Mouse (Mus musculus) CH12.LX (cell line): Measurements from ENCODE around the gene Dusp10. TPM values are rescaled to one million over a fixed set of nuclear protein-coding genes. Genes with fewer than 3 reads are reported as not detected.
A peak's percentile ranks its signal among the peaks of the same experiment; 100 is the strongest.

ENCODE experiments used
- DNase-seq: peaks from one replicate; pipeline ENCODE4 v3.0.0-alpha.2; 2013; ENCODE audit errors: extremely low read depth
- H3K27ac ChIP-seq: 2 replicates; pipeline ENCODE4 v1.5.1; 2012; ENCODE audit warnings: low read depth, mild to moderate bottlenecking, control low read depth, moderate library complexity; ENCODE audit not compliant: insufficient read depth
- H3K27me3 ChIP-seq: replicated peaks from 2 replicates; pipeline ENCODE3; 2012; ENCODE audit warnings: inconsistent platforms
- H3K36me3 ChIP-seq, 2 experiments: replicated peaks in 1 of 2; 2 replicates each; pipeline versions ENCODE3 to v1.6.1; 2012; ENCODE audit warnings: inconsistent platforms in 1 of 2, low read length in 1 of 2, mild to moderate bottlenecking in 1 of 2, mixed read lengths in 1 of 2, moderate library complexity in 1 of 2; ENCODE audit not compliant: control insufficient read depth in 1 of 2, insufficient read depth in 1 of 2
- H3K4me1 ChIP-seq, 2 experiments: 2 replicates each; pipeline ENCODE4 v1.6.1; 2012; ENCODE audit warnings: inconsistent platforms in 1 of 2, moderate library complexity in 1 of 2; ENCODE audit not compliant: insufficient read depth in 2 of 2, control insufficient read depth in 1 of 2
- H3K4me2 ChIP-seq: 2 replicates; pipeline ENCODE4 v1.6.1; 2012; ENCODE audit warnings: low read depth, mild to moderate bottlenecking, control low read depth; ENCODE audit not compliant: poor library complexity, insufficient read depth, severe bottlenecking
- H3K4me3 ChIP-seq, 3 experiments: fragments of 150-350 bp in 1 of 3; sonication (generic) in 1 of 3; replicated peaks in 1 of 3; 2 replicates each; pipeline versions ENCODE3 to v1.5.1; 2011 to 2012; ENCODE audit warnings: low read depth in 2 of 3, low read length in 2 of 3, mild to moderate bottlenecking in 2 of 3, moderate library complexity in 2 of 3, control low read depth in 1 of 3, improper control_type of control experiment in 1 of 3, inconsistent platforms in 1 of 3, mixed read lengths in 1 of 3; ENCODE audit not compliant: poor library complexity in 1 of 3
- H3K79me2 ChIP-seq: replicated peaks from 2 replicates; pipeline ENCODE4 v1.6.1; 2012; ENCODE audit warnings: mild to moderate bottlenecking, moderate library complexity; ENCODE audit not compliant: control insufficient read depth, poor library complexity, insufficient read depth, severe bottlenecking; ENCODE audit errors: extremely low read depth
- H3K9ac ChIP-seq: 2 replicates; pipeline ENCODE4 v1.6.1; 2012; ENCODE audit warnings: low read depth, mild to moderate bottlenecking, control low read depth, moderate library complexity; ENCODE audit not compliant: insufficient read depth
- H3K9me3 ChIP-seq: replicated peaks from 2 replicates; pipeline ENCODE3; 2012; ENCODE audit warnings: low read length, inconsistent platforms, mixed read lengths
- BHLHE40 ChIP-seq: IDR thresholded peaks from 2 replicates; pipeline ENCODE4 v1.6.1; 2011; ENCODE audit warnings: mild to moderate bottlenecking, low read depth, low read length, improper control_type of control experiment
- E2F4 ChIP-seq: IDR thresholded peaks from 2 replicates; pipeline ENCODE4 v1.6.1; 2011; ENCODE audit warnings: low read depth, low read length, improper control_type of control experiment; ENCODE audit not compliant: insufficient replicate concordance
- EP300 ChIP-seq: IDR thresholded peaks from 2 replicates; pipeline ENCODE4 v1.6.1; 2011; ENCODE audit warnings: low read length, improper control_type of control experiment
- GABPA ChIP-seq: IDR thresholded peaks from 2 replicates; pipeline ENCODE4 v1.6.1; 2012; ENCODE audit warnings: low read depth, low read length, improper control_type of control experiment, inconsistent platforms; ENCODE audit not compliant: insufficient replicate concordance
- JUND ChIP-seq: conservative IDR thresholded peaks from 2 replicates; pipeline ENCODE4 v1.6.1; 2011; ENCODE audit warnings: low read depth, low read length, improper control_type of control experiment
- KAT2A ChIP-seq: IDR thresholded peaks from 2 replicates; pipeline ENCODE4 v1.6.1; 2012; ENCODE audit warnings: low read length, improper control_type of control experiment, inconsistent platforms; ENCODE audit not compliant: insufficient replicate concordance
- MAX ChIP-seq: IDR thresholded peaks from 2 replicates; pipeline ENCODE4 v1.6.1; 2011; ENCODE audit warnings: low read length, improper control_type of control experiment
- MAZ ChIP-seq: IDR thresholded peaks from 2 replicates; pipeline ENCODE4 v1.6.1; 2012; ENCODE audit warnings: low read depth, mild to moderate bottlenecking, inconsistent platforms, low read length, improper control_type of control experiment, moderate library complexity
- MEF2A ChIP-seq: IDR thresholded peaks from 2 replicates; pipeline ENCODE4 v1.6.1; 2014; ENCODE audit warnings: low read depth, mild to moderate bottlenecking, inconsistent platforms, low read length, improper control_type of control experiment, borderline replicate concordance
- MXI1 ChIP-seq: IDR thresholded peaks from 2 replicates; pipeline ENCODE4 v1.6.1; 2011; ENCODE audit warnings: mild to moderate bottlenecking, low read depth, low read length, improper control_type of control experiment
- MYC ChIP-seq: IDR thresholded peaks from 2 replicates; pipeline ENCODE4 v1.6.1; 2011; ENCODE audit warnings: low read depth, mild to moderate bottlenecking, improper control_type of control experiment, low read length
- NELFE ChIP-seq: IDR thresholded peaks from 2 replicates; pipeline ENCODE4 v1.6.1; 2011; ENCODE audit warnings: low read depth, low read length, improper control_type of control experiment
- NRF1 ChIP-seq: IDR thresholded peaks from 2 replicates; pipeline ENCODE4 v1.6.1; 2014; ENCODE audit warnings: low read depth, mild to moderate bottlenecking, inconsistent platforms, low read length, improper control_type of control experiment, moderate library complexity
- POLR2A ChIP-seq: IDR thresholded peaks from 2 replicates; pipeline ENCODE4 v1.6.1; 2011; ENCODE audit warnings: low read depth, mild to moderate bottlenecking, improper control_type of control experiment, low read length
- SMC3 ChIP-seq: IDR thresholded peaks from 2 replicates; pipeline ENCODE4 v1.6.1; 2011; ENCODE audit warnings: low read depth, low read length, improper control_type of control experiment
- TCF12 ChIP-seq: IDR thresholded peaks from 2 replicates; pipeline ENCODE4 v1.6.1; 2014; ENCODE audit warnings: low read depth, mild to moderate bottlenecking, inconsistent platforms, low read length, improper control_type of control experiment
- UBTF ChIP-seq: IDR thresholded peaks from 2 replicates; pipeline ENCODE4 v1.6.1; 2012; ENCODE audit warnings: low read depth, mild to moderate bottlenecking, inconsistent platforms, low read length, improper control_type of control experiment, moderate library complexity
- USF2 ChIP-seq: conservative IDR thresholded peaks from 2 replicates; pipeline ENCODE4 v1.6.1; 2011; ENCODE audit warnings: low read depth, low read length, improper control_type of control experiment
- ZC3H11A ChIP-seq: IDR thresholded peaks from 2 replicates; pipeline ENCODE4 v1.6.1; 2012; ENCODE audit warnings: low read depth, mild to moderate bottlenecking, inconsistent platforms, low read length, improper control_type of control experiment
- dilution Hi-C: fragments of 300-500 bp; cut with MboI; formaldehyde crosslinking; loops from 2 replicates; pipeline ENCODE4 v1.14.3; 2020; ENCODE audit warnings: low sequenced_read_pairs; ENCODE audit not compliant: extremely low pct_unique_long_range_greater_than_20kb, extremely low pct_ligation_motif_present
- in situ Hi-C: fragments of 300-500 bp; cut with MboI; formaldehyde crosslinking; loops from 3 replicates; pipeline ENCODE4 v1.14.3; 2019; ENCODE audit warnings: low sequenced_read_pairs, low pct_ligation_motif_present, low pct_unique_long_range_greater_than_20kb, mixed read lengths
- polyA plus RNA-seq: library from polyadenylated mRNA; unstranded; fragments of >175 nt; gene quantifications from 2 replicates; pipeline ENCODE4 v1.2.1, GENCODE M21; 2012; ENCODE audit warnings: low read depth; ENCODE audit not compliant: insufficient read length
- total RNA-seq, 2 experiments: library from RNA; depleted of rRNA; stranded (reverse); fragments of 300-350 nt in 1 of 2; fragments of >200 nt in 1 of 2; gene quantifications; 2 replicates each; pipeline ENCODE4 v1.2.3; 2012 to 2014

Gene Dusp10
- total and polyA plus RNA-seq, 3 experiments = 2.8 to 16.1 (median 14.2) TPM

- Histone ChIP-seq H3K79me2 (no peaks in the 10 kb centered on the region), H3K9me3 (no peaks in the 10 kb centered on the region), H3K27me3 (no peaks in the 10 kb centered on the region), H3K9ac (no peak overlapping the region), H3K36me3 (peaks cover 0 to 51% of the 10 kb centered on the region in 2 experiments), H3K27ac (no peak overlapping the region), H3K4me2 (no peak overlapping the region), H3K4me1 (peaks cover 0 to 95% of the 10 kb centered on the region in 2 experiments; a peak in 2 of 4 replicates), H3K4me3 (no peak overlapping the region)
- DNase-seq = no peak
- TF ChIP-seq ZC3H11A (no peak), SMC3 (no peak), E2F4 (no peak), JUND (no peak), EP300 (no peak), MXI1 (no peak)
- dilution Hi-C loops = no loop called here
- in situ Hi-C loops = loop anchor here (25.0 kb wide), 2 partner anchors 196 to 379 kb away; no protein-coding TSS in a partner anchor
Observed at GRCm38 (mm10) chr1:184040906-184041305, 27.8 kb downstream of the Dusp10 start.

- Histone ChIP-seq H3K79me2 (no peaks in the 10 kb centered on the region), H3K4me1 (peaks cover 0 to 95% of the 10 kb centered on the region in 2 experiments; a peak in 2 of 4 replicates), H3K9me3 (no peaks in the 10 kb centered on the region), H3K36me3 (peaks cover 0 to 44% of the 10 kb centered on the region in 2 experiments), H3K4me3 (peak overlapping the region in 1 of 3 experiments; percentile 15), H3K27me3 (no peaks in the 10 kb centered on the region), H3K27ac (no peak overlapping the region), H3K4me2 (no peak overlapping the region), H3K9ac (no peak overlapping the region)
- dilution Hi-C loops = no loop called here
- in situ Hi-C loops = loop anchor here (25.0 kb wide), 2 partner anchors 195 to 380 kb away; no protein-coding TSS in a partner anchor
- no peak for DNase-seq
- TF ChIP-seq NRF1 = no peak
- TF ChIP-seq POLR2A = no peak
- no peak for TF ChIP-seq MYC
- no peak for TF ChIP-seq UBTF
- no peak for TF ChIP-seq NELFE
- no peak for TF ChIP-seq USF2
- no peak for TF ChIP-seq GABPA
- no peak for TF ChIP-seq MEF2A
- TF ChIP-seq TCF12 = no peak
- TF ChIP-seq MAZ = no peak
- no peak for TF ChIP-seq BHLHE40
- no peak for TF ChIP-seq MAX
- no peak for TF ChIP-seq KAT2A
- no peak for TF ChIP-seq E2F4
Observed at GRCm38 (mm10) chr1:184041778-184042573, 28.9 kb downstream of the Dusp10 start.
